Comparison of ENCODE assay signal across 26 mouse cellular contexts in the genomic region with DNA sequence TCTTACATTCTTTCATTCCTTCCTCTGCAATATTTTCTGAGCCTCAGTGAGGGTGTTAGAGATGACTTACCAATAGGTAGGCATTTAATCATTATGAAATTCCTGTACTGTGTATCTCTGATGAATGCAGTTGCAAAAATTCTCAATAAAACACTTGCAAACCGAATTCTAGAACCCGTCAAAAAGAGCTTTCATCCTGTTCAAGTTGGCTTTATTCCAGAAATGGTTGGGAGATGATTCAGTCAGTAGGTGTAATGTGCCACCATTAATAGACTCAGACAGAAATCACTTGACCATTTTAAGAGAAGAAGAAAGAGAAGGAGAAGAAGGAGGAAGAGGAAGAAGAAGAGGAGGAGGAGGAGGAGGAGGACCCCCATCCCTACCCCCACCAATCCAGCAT.
"Had no signal": no experiment of that assay in that cellular context is flagged by ENCODE, and none has a peak within 500 bp of the region (broad histone marks: within the 10 kb centered on the region; RNA-seq: fewer than 3 reads in every experiment).

No protein-coding gene starts in this region.

- H3K4me1 ChIP-seq: heart, embryonic 15.5 days; hindbrain, embryonic 13.5 days; intestine, embryonic 15.5 days; limb, embryonic 13.5 days; limb, embryonic 15.5 days; liver, embryonic 12.5 days had no signal

- DNase-seq: gastrocnemius, postnatal 14 days; gastrocnemius, postnatal 36 days; heart, adult 11 months; heart, adult 2 months; heart, postnatal 14 days; heart, postnatal 36 days; kidney, adult 18-20 months; kidney, adult 8-10 months; kidney, postnatal 10 days; kidney, postnatal 25 days; kidney, postnatal 4 days; layer of hippocampus, adult 9-11 months; layer of hippocampus, postnatal 36 days; left cerebral cortex, postnatal 4 days had no signal

- ATAC-seq: hindbrain, embryonic 16.5 days; inflammation-experienced regulatory T-cells, adult 6 months; intestine, embryonic 15.5 days; intestine, postnatal 0 days; liver, embryonic 12.5 days had no signal

- H3K4me3 ChIP-seq: heart, adult 2 months; heart, embryonic 13.5 days; heart, embryonic 15.5 days; hindbrain, embryonic 13.5 days; intestine, embryonic 15.5 days; layer of hippocampus, adult 2 months; limb, embryonic 13.5 days; limb, embryonic 15.5 days; liver, embryonic 12.5 days had no signal

- H3K27ac ChIP-seq: heart, adult 2 months; heart, embryonic 13.5 days; heart, embryonic 15.5 days; hindbrain, embryonic 13.5 days; intestine, embryonic 15.5 days; layer of hippocampus, adult 2 months; limb, embryonic 13.5 days; limb, embryonic 15.5 days; liver, embryonic 12.5 days; liver, embryonic 14.5 days had no signal

- H3K27me3 ChIP-seq: heart, embryonic 13.5 days; heart, embryonic 15.5 days; hindbrain, embryonic 13.5 days; intestine, embryonic 15.5 days; limb, embryonic 13.5 days; limb, embryonic 15.5 days; liver, embryonic 12.5 days had no signal
